Mouse (Mus musculus): Measurements from ENCODE around the gene Tmem82. TPM values are rescaled to one million over a fixed set of nuclear protein-coding genes. Genes with fewer than 3 reads are reported as not detected.

Tmem82 gene
- polyA plus RNA-seq, 1 experiment from 2014 or later: 42.0 TPM

GRCm38 (mm10) chr4:141596700-141597328 is 21.6 kb downstream of the Tmem82 start:
- H3K9ac ChIP-seq (ENCODE audit: low read depth, low read length): no peak overlapping the region
- no peak overlapping the region for H3K27ac ChIP-seq (ENCODE audit: low read depth, low read length)
- TF ChIP-seq CTCF (IDR thresholded peaks at IDR 0.05; ENCODE audit: low read depth): no peak
- H3K9me3 ChIP-seq (ENCODE audit: control insufficient read depth): no peaks in the 10 kb centered on the region
- WGBS: 86% methylated on average over 8 of the region's 8 CpGs
- H3K4me1 ChIP-seq (replicated peaks; ENCODE audit: control insufficient read depth, insufficient read depth, low read length): 0 out of 2 replicates have a peak, but pooled peaks cover 5% of the 10 kb centered on the region
- no peak overlapping the region for H3K4me3 ChIP-seq (ENCODE audit: low read depth, low read length)
- no peaks in the 10 kb centered on the region for H3K27me3 ChIP-seq (replicated peaks; ENCODE audit: control insufficient read depth, insufficient read depth, low read length)
- ATAC-seq: no peak
- 0 out of 2 replicates have a peak overlapping the region, but pooled peaks have one; percentile 97 for H3K4me2 ChIP-seq (replicated peaks; ENCODE audit: low read depth)
- H3K36me3 ChIP-seq (ENCODE audit: control insufficient read depth, insufficient read depth): peaks cover 37% of the 10 kb centered on the region

DNA sequence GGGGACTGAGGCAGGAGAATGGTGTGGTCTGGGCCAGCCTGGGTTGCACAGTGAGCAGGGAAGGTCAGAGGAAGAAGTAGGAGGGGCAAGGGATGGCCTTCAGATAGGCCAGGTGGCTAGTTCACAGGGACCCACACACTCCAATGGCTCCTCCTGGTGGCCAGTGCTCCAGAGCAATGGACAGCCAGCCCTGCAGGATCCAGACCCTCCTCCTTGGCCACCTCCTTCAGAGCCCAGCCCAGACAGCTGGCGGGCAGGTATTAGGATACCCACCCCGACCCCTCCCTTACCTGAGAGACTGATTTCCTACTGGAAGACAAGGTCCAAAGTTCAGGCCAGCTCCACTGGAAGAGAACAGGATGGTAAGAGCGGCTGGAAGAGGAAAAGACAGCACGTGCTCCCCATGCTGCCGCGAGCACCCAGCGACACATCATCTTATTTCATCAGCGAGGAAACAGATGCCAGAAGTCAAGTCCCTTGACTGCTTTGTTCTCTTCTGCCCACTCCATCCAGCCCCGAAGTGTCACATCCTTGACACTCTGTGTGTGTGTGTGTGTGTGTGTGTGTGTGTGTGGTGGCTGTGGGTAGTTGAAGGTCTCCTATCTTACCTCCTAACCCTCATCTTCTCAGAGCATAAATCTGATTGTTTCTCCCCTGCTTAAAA is 22.7 kb downstream of the Tmem82 start:
- no peaks in the 10 kb centered on the region for H3K27me3 ChIP-seq (replicated peaks; ENCODE audit: control insufficient read depth, insufficient read depth, low read length)

GRCm38 (mm10) chr4:141595138-141595537 is 23.3 kb downstream of the Tmem82 start:
- H3K4me2 ChIP-seq (replicated peaks; ENCODE audit: low read depth): no peak overlapping the region
- H3K36me3 ChIP-seq (ENCODE audit: control insufficient read depth, insufficient read depth): peaks cover 52% of the 10 kb centered on the region
- 0 out of 2 replicates have a peak, but pooled peaks cover 3% of the 10 kb centered on the region for H3K4me1 ChIP-seq (replicated peaks; ENCODE audit: control insufficient read depth, insufficient read depth, low read length)
- no peak for TF ChIP-seq CTCF (IDR thresholded peaks at IDR 0.05; ENCODE audit: low read depth)
- no peak overlapping the region for H3K9ac ChIP-seq (ENCODE audit: low read depth, low read length)
- WGBS: 87% methylated on average over 11 of the region's 11 CpGs
- H3K27me3 ChIP-seq (replicated peaks; ENCODE audit: control insufficient read depth, insufficient read depth, low read length): no peaks in the 10 kb centered on the region
- H3K27ac ChIP-seq (ENCODE audit: low read depth, low read length): no peak overlapping the region
- no peak for ATAC-seq
- H3K4me3 ChIP-seq (ENCODE audit: low read depth, low read length): no peak overlapping the region
- no peaks in the 10 kb centered on the region for H3K9me3 ChIP-seq (ENCODE audit: control insufficient read depth)

More for the DNA sequence above, 22.7 kb downstream of the Tmem82 start:
- Histone ChIP-seq H3K9ac (ENCODE audit: low read depth, low read length) (no peak overlapping the region), H3K4me1 (replicated peaks; ENCODE audit: control insufficient read depth, insufficient read depth, low read length) (0 out of 2 replicates have a peak, but pooled peaks cover 3% of the 10 kb centered on the region), H3K4me2 (replicated peaks; ENCODE audit: low read depth) (no peak overlapping the region), H3K27ac (ENCODE audit: low read depth, low read length) (no peak overlapping the region), H3K36me3 (ENCODE audit: control insufficient read depth, insufficient read depth) (peaks cover 47% of the 10 kb centered on the region), H3K9me3 (ENCODE audit: control insufficient read depth) (no peaks in the 10 kb centered on the region), H3K4me3 (ENCODE audit: low read depth, low read length) (no peak overlapping the region)
- WGBS: 36% methylated on average over 9 of the region's 9 CpGs
- peak; percentile 69 for ATAC-seq
- TF ChIP-seq CTCF (IDR thresholded peaks at IDR 0.05; ENCODE audit: low read depth): peak; percentile 76

DNA sequence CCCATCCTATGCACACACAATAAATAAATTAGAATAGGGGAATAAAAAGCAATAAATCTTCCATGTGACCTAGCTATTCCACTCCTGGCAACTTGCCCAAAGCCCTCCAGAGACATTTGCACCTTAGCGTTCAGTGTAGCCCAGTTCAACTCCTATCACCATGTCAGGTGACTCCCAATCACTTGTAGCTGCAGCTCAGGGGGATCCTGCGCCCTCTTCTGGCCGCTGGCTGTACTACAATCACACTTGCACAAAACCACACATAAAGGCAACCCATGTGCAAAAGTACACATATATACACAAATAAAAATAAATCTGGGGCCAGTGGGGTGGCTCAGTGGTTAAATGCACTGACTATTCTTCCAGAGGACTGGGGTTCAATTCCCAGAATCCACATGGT is 26.9 kb downstream of the Tmem82 start:
- Histone ChIP-seq H3K9me3 (ENCODE audit: control insufficient read depth) (no peaks in the 10 kb centered on the region), H3K27ac (ENCODE audit: low read depth, low read length) (no peak overlapping the region), H3K4me3 (ENCODE audit: low read depth, low read length) (no peak overlapping the region), H3K27me3 (replicated peaks; ENCODE audit: control insufficient read depth, insufficient read depth, low read length) (no peaks in the 10 kb centered on the region), H3K9ac (ENCODE audit: low read depth, low read length) (no peak overlapping the region), H3K4me1 (replicated peaks; ENCODE audit: control insufficient read depth, insufficient read depth, low read length) (no peaks in the 10 kb centered on the region), H3K4me2 (replicated peaks; ENCODE audit: low read depth) (no peak overlapping the region), H3K36me3 (ENCODE audit: control insufficient read depth, insufficient read depth) (peaks cover 86% of the 10 kb centered on the region)
- no peak for ATAC-seq
- peak; percentile 89 for TF ChIP-seq CTCF (IDR thresholded peaks at IDR 0.05; ENCODE audit: low read depth)
- WGBS: 14% methylated on average over 3 of the region's 3 CpGs

DNA sequence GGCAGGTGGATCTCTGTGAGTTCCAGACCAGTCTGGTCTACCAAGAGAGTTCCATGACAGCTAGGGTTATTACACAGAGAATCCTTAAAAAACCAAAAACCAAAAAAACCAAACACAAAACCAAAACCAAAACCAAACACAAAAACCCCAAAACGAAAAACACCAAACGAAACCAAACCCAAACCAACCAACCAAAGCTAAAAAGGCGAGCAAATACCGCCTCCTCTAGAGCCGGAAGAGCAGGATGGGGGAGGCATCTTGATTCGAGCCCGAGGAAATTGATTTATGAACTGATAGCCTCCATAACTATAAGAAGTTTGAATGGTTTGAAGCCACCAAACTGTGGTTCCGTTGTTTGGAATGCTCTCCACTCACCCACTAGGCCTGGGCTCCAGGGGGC is 34.5 kb downstream of the Tmem82 start:
- no peak for TF ChIP-seq CTCF (IDR thresholded peaks at IDR 0.05; ENCODE audit: low read depth)
- WGBS: 91% methylated on average over 8 of the region's 8 CpGs
- no peak overlapping the region for H3K4me3 ChIP-seq (ENCODE audit: low read depth, low read length)
- no peaks in the 10 kb centered on the region for H3K4me1 ChIP-seq (replicated peaks; ENCODE audit: control insufficient read depth, insufficient read depth, low read length)
- no peak overlapping the region for H3K9ac ChIP-seq (ENCODE audit: low read depth, low read length)
- ATAC-seq: no peak
- no peaks in the 10 kb centered on the region for H3K27me3 ChIP-seq (replicated peaks; ENCODE audit: control insufficient read depth, insufficient read depth, low read length)
- no peak overlapping the region for H3K4me2 ChIP-seq (replicated peaks; ENCODE audit: low read depth)
- H3K36me3 ChIP-seq (ENCODE audit: control insufficient read depth, insufficient read depth): peaks cover 81% of the 10 kb centered on the region
- no peak overlapping the region for H3K27ac ChIP-seq (ENCODE audit: low read depth, low read length)
- no peaks in the 10 kb centered on the region for H3K9me3 ChIP-seq (ENCODE audit: control insufficient read depth)

GRCm38 (mm10) chr4:141581051-141581450 is 37.4 kb downstream of the Tmem82 start:
- no peak for ATAC-seq
- 92% methylated on average over 13 of the region's 13 CpGs for WGBS
- H3K4me3 ChIP-seq (ENCODE audit: low read depth, low read length): no peak overlapping the region
- no peak for TF ChIP-seq CTCF (IDR thresholded peaks at IDR 0.05; ENCODE audit: low read depth)
- H3K27me3 ChIP-seq (replicated peaks; ENCODE audit: control insufficient read depth, insufficient read depth, low read length): no peaks in the 10 kb centered on the region
- no peaks in the 10 kb centered on the region for H3K4me1 ChIP-seq (replicated peaks; ENCODE audit: control insufficient read depth, insufficient read depth, low read length)
- no peak overlapping the region for H3K4me2 ChIP-seq (replicated peaks; ENCODE audit: low read depth)
- H3K9ac ChIP-seq (ENCODE audit: low read depth, low read length): no peak overlapping the region
- no peak overlapping the region for H3K27ac ChIP-seq (ENCODE audit: low read depth, low read length)
- H3K9me3 ChIP-seq (ENCODE audit: control insufficient read depth): no peaks in the 10 kb centered on the region
- peaks cover 78% of the 10 kb centered on the region for H3K36me3 ChIP-seq (ENCODE audit: control insufficient read depth, insufficient read depth)
